Mouse (Mus musculus) testis, adult 2 months (tissue): ENCODE results near the gene Rpia.

Experiments
- CTCF ChIP-seq: fragments of 200-500 bp; IDR thresholded peaks from 2 replicates; pipeline ENCODE4 v1.5.1; 2012; ENCODE audit warnings: low read depth, mild to moderate bottlenecking, inconsistent platforms, low read length, moderate library complexity; ENCODE audit not compliant: control insufficient read depth, insufficient read depth, insufficient replicate concordance
- POLR2A ChIP-seq: fragments of 200-500 bp; IDR thresholded peaks from 2 replicates; pipeline ENCODE4 v1.6.1; 2012; ENCODE audit warnings: low read depth, mild to moderate bottlenecking, inconsistent platforms, low read length, moderate library complexity; ENCODE audit not compliant: control insufficient read depth

DNA sequence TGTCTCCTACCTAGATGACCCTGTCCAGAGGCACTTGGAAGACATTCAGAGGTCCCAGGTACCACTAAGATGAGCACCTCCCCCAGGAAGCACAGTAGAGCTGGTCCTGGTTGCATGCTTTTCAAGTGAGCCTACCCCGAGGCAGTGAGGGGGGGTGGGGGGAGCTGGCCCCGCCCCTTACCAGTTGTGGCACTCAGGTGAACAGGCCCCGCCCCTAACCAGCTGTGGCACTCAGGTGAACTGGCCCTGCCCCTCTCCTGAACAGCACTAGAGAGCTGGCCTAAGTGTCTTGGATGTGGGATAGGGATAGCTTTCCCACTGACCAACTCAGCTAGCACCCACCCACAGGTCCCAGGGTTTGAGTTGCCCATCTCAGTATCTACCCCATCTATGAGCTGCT lies 46.5 kb upstream of the Rpia start:
- TF ChIP-seq CTCF (no peak), POLR2A (no peak)
